Mouse (Mus musculus): ENCODE measurements around the gene Pigk.

DNA sequence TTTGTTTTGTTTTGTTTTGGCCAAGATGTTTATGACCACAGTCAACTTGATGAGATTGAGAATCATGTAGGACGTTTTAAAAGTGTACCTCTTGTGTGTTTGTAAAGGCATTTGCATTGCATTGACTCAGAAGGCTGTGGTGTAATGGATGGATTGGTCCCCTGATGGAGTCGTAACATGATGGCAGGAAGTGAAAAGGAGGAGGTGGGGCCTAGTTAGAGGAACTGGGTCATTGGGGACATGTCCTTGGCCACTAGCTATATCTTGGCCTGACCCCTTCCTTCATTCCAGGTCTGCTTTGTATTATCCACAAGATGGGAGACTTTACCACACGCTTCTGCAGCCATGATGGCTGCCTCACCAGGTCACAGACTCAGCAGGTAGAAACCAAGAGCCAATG is 217.5 kb downstream of the Pigk start:
- TF ChIP-seq CTCF (IDR thresholded peaks at IDR 0.05; ENCODE audit: borderline replicate concordance, insufficient read depth, low read depth, low read length) (no peak), POLR2A (IDR thresholded peaks at IDR 0.05; ENCODE audit: borderline replicate concordance, insufficient read depth, low read length) (no peak)

Measured in cerebellum, adult 2 months (tissue).